Mouse (Mus musculus) right cerebral cortex, postnatal 10 days (tissue): Measurements from ENCODE around the gene Il9r.

Experiments used
- DNase-seq, 2 experiments: peaks; one replicate each; pipeline ENCODE4 v3.0.0; 2021; ENCODE audit warnings: low spot score in 2 of 2

Il9r gene

DNA sequence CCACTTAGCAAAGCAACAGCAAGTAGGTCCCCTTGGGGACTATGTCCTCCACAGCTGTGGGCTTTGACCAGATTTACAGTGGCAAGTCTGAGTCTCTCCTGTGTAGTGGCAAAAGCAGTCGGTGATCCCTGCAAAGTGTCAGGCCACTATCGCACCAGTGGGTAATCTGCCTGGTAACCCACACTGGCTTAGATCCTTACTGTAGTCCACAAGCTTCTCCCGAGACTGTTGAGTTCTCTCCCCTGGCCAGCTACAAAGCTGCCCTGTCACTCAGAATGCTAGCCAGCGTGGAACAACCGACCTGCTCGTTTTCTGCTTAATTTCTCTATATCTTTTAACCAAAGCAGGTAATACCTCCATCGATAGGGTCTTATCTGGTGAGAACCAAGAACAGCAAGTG is 39.7 kb downstream of the Il9r start:
- peak in 1 of 2 experiments; percentile 23 for DNase-seq

DNA sequence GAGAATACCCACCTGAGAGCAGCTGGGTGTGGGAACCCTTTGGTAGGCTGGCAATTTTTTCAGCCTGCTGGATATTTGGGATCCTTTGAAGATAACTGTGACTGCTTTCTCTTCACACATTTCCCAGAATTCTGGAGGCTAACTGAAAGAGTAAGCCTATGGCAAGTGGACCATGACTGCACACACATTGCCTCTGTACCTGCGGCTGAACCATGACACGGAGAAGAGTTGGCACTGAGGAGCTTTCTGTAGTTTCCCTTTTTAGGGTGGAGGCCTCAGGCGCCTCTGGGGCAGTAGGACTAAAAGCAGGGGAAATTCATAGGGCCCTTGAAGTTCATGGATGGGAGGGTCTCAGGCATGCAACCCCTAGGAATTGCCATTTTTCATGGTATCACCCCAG is 40.9 kb downstream of the Il9r start:
- DNase-seq, result no peak

DNA sequence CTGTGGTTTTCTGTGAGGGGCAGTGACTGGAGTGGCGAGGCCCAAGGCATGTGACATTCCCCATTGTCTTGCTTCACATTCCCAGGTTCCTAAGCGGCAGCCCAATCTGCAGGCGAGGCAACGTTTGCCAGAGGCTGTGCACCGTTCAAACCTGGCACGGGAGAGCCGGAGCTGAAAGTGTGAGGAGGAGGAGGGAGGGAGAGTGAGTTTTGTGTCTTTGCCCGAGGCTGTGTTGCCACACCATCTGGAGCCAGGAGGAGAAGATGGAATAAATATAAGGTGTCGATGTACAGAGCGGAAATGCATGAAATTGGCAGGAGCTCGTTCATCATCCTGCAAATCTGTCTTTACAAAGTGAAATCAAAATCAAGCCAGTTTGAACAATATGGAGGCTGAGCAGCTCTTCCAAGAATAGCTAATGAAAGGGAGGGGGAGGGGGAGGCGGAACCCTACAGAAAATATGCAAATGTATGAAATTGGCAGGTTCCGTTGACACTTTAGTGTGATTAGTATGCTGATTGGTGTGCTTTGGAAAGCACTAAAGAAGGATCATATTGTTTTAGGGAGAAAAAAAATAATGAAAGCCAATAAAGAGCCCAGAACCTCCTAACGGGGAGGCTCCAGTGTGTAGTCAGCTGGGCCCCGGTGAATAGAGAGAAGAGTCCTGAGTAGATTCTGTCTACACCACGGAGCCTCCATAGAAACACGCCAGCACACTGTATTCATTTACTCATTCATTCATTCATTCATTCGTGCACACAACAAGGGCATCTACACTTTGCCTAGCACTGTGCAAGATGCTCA is 42.1 kb downstream of the Il9r start:
- DNase-seq, result peak; percentile 89 to 92

DNA sequence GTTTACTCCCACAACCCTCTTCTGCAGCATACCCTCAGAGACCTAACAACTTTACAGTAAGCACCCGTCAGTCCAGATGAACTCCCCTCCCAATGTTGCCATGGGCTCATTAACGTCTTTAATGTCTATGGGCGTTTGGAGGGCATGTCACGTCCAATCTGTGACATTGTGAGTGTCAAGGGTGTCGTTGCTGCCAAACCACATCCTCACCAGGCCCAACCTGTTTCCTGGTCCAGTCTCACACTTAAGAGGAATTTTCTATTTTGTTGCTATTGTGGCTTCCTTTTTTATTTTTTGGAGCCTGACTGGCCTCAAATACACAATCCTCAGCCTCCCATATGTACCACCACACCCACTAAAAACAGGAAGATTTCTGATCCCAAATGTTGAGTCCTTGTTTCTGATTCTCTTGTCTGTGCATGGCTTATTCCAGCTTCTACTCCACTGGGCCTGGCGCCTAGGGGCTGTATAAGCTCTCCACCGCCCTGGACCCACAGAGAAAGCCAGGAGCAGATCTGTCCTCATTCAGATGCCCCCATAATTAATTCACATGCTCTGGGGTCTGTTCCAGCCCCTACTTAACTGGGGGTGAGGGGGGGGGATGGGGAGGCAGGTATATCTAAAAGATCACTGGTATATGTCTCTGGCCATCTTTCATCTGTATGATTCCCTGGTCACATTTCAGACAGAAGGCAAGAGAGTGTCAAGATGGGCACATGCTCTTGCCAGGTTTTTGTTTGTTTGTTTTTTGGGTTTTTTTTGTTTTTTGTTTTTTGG is 43.0 kb downstream of the Il9r start:
- peak in 1 of 2 experiments; percentile 24 for DNase-seq

DNA sequence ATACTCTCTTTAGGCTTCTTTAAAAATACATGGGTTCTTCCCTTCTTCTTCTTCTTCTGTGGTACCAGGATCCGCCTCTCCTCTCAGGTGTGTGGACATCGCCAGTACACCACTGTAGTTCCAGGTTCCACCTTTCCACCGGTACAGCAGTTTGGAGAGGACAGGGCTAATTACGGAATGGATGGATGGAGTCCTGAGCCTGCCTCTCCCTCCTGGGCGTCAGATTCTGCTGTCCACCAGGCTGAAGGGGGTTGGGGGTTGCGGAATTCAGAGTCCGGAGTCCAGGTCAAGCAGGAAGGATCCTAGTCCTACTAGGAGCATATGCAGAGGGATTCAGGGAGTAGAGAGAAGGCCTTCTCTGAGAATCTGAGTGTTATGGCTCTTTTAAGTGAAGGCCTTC is 46.9 kb downstream of the Il9r start:
- no peak for DNase-seq

DNA sequence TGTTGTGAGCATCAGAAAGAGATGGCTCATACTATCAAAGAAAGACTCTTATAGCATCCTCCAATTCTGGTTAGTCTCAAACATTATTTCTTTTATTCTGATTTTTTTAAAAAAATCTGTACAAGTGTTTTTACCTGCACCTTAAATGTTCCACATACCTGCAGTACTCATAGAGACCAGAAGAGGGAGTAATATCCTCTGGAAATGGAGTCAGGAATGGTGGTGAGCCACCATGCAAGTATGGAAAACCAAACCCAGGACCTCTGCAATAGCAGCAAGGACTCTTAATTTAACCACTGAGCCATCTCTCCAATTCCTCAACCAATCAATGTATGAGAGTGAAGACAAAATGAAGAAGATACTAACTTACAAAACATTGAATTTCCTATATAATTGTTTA is 47.3 kb downstream of the Il9r start:
- no peak for DNase-seq

DNA sequence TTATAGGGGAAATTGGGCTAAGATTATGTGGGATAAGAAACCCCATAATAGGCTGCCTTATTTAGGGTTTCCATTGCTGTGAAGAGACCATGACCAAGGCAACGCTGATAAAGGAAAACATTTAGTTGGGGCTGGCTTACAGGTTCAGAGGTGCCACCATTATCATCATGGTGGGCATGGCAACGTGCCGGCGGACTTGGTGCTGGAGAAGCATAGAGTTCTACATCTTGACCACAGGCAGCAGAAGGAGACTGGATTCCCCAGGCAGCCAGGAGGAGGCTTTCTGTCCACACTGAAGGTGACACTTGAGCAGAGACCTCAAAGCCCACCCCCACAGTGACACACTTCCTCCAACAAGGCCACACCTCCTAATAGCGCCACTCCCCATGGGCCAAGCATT is 48.8 kb downstream of the Il9r start:
- DNase-seq, result no peak

DNA sequence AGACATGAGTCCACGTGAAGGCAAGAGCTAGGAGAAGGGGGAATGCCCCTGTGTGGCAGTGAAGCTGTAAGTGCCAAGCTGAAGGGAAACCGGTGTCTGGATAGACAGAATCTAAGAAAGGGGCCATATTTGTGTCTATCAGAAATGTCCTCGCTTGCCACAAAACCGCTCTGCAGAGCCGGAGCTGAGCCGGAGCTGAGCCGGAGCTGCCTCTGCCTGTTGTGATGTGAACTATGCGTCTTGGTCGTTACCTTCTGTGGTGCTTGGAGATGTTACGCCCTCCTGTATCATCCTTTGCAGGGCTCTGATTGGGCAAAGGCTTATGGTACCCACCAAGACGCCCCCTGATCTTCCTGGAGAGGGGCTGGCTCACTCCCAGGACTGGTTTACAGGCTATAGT is 50.5 kb downstream of the Il9r start:
- no peak for DNase-seq

DNA sequence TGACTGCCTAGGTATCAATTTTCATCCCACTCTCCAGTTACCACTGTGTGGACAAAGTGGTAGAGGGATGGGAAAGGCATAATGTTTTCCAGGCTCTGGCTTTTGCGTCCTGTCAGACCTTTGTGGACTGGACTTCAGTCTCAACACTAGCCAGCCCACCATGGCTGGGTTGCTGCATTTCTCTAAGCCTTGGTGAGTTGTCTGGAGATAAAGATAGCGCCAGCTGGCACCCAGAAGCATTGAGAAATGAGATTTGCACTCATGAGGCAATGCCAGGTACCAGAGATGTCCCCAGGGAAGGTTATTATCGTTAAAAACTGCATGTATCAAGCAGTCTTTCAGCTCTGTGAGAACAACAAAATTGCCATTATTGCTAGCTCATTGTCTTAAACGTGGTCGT is 57.3 kb downstream of the Il9r start:
- no peak for DNase-seq

DNA sequence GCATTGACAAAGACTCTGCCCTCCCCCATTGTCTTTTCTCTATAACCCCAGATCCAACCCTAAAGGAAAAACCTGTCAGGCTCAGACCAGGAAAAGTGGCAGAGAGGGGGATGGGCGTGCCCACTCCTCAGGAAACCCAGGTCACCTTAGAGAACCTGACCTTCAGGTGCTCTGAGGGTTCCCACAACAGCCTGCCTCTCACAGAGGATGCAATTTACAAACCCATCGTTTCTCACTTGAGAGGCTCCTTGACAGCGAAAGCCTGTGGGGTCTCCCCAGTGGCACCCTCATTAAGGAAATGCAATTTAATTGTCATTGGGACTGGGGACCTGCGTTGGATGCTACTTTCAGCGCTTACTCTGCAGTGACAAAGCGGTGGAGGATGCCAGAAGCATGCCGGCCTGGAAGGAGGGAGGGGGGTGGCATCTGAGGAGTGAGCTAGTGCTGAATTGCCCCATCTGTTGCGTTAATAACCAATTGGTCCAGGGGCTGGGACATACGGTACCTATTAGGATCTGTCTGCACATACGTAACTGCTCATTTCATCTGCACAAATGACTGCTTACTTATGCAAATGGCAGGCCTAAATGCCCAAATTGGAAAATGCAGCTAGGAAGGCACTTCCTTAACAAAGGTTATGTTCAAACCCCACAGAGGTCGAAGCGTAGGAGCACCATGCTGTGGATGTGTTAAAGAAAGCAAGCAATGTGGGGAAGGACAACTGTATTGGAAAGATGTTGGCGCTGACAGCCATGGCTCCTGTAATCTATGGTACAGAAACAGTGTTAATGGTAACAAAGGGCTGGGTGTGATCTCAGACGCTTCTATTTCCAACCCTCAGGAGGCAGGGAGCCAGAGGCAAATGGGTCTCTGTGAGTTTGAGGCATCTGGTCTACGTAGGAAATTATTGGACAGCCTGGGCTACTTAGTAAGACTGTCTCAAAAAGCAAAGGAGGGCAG is 58.2 kb downstream of the Il9r start:
- DNase-seq, result peak in 1 of 2 experiments; percentile 19

DNA sequence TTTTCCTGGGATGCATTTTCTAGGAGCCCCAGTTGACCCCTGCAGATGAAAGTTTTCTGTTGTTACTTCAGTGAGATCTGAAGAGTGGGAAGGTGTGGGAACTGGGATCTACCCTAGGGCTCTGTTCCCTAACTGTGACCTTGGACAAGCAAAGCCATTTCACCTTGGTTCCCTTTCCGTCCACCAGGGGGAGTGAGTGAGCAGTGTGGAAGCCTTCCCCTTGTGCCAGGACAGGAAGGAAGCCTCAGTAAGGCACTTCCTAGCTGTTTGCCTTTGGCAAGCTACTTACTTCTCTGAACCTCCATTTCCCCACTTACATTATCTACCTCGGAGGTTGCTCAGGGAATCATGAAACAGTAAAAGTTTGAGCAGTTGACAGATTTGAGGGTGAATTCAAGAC is 59.0 kb downstream of the Il9r start:
- peak in 1 of 2 experiments; percentile 68 for DNase-seq

DNA sequence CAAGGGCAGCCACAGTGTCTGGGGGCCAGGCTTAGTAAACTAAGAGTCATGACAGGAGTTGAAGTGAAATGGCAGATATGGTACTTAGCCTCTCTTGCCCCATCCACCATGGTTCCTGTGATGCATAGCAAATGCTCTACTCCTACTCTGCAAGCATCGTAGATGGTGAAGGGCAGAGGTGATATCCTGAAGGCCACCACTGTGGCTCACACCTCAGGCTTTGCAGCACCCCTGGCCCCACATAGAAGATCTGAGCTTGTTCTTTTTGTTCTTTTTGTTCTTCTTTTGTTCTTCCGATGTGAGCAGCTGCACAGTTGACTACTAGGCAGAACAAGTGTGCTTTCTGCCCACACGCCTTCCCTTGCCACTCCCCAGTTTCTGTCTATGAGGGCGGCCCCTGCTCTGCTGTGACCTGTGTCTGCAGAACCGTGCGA is 60.5 kb downstream of the Il9r start:
- no peak for DNase-seq

DNA sequence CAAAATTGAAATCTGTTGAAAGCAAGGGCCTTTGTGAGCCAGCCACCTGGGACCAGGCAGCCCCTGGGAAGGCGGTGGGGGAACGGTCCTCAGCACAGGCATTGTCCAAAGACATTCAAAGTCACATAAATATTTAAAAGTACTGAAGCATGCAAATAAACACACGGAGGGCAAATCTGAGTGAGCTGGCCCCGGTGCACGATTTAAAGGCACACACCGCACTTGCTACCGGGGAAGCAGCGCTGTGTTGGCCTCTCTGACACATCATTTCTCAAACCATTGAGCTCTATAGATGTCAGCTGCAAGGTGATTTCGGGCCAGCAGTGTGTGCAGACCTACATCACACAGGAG is 61.5 kb downstream of the Il9r start:
- DNase-seq, result peak in 1 of 2 experiments; percentile 22

DNA sequence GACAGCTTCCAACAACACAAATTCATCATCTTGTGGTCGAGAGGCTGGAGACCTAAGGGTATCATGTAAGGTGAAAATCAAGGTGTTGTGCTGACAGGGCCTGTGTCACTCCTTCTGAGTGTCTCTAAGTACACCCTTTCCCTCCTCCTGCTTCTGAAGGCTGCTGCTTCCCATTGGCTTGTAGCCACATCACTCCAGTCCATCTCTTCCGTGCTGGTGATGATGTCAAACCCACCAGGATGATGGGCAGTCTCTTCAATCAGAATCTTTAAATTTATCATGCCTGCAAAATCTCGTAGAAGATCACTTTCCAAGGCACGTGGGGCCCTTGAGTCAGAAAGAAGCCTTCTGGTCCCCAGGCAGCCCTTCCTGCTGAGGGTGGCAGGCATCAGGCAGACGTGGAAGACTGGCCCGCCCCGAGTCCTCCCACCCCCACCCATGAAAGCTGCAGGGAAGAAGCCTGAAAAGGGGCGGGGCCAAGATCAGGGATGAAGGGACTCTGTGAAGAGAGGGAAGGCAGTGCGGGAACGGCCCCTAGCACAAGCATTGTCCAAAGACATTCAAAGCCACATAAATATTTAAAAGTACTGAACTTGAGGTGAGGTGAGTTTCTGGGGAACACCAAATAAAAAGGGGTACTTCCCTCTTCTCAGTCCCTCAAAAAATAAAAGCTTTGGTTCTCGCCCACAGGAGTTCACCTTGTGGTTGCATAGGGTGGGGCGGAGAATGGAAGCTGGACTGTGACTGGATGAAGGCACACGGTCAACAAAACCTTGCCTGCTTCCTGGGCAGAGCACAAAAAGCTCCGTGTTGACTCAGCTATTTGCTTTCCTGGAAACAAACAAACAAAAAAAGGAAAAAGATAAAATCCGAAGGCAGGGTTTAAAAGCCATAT is 62.1 kb downstream of the Il9r start:
- DNase-seq, result peak in 1 of 2 experiments; percentile 31
